Mouse (Mus musculus): ENCODE measurements around the gene Atr.

The Atr gene

GRCm38 (mm10) chr9:95857414-95858026 lies at the start of gene Atr:
Gene Atr (plus strand): TSS chr9:95857597.
- ATAC-seq (ENCODE audit: low TSS enrichment): peak; percentile 86

DNA sequence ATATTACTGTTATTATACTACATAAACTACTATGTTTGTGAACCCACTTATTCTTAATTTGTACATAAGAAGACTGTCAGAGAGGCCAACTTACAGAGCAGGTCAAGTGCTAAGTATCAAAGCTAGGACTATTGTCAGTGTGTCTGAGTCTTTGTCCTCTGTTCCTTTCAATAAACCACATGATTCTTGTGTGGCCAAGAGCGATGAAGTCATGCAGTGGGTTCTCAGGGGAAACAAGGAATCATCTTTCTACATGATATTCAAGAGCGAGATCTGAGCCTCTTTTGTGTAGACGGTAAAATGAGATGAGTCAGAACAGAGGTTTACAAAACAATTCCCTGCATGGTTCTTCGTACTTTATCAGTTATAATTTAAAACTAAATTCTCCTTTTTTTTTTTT lies 47.8 kb upstream of the Atr start:
- 0 out of 2 replicates have a peak, but pooled peaks have one; percentile 41 for ATAC-seq (ENCODE audit: low TSS enrichment)

DNA sequence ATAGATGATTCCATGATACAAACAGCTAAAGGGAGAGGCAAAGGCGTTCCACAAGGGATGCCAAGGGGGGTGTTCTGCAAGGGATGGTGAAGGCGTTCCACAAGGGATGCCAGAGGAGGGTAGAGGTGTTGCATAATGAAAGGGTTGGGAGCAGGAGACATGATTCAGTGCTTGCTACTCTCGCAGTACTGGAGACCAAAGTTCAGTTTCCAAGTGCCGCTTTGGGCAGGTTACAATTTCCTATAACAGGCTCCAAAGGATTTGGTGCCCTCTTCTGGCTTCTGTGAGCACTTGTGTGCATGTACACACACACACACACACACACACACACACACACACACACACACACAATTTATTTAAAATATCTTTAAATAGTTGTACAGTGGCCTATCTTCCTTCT lies 45.6 kb upstream of the Atr start:
- no peak for ATAC-seq (ENCODE audit: low TSS enrichment)

GRCm38 (mm10) chr9:95813721-95814531 lies 43.5 kb upstream of the Atr start:
- no peak for ATAC-seq (ENCODE audit: low TSS enrichment)

GRCm38 (mm10) chr9:95815015-95815673 lies 42.3 kb upstream of the Atr start:
- peak; percentile 34; the same call in 1 of the 2 replicates for ATAC-seq (ENCODE audit: low TSS enrichment)

- ATAC-seq (ENCODE audit: low TSS enrichment): no peak
Observed at GRCm38 (mm10) chr9:95815706-95816105, 41.7 kb upstream of the Atr start.

DNA sequence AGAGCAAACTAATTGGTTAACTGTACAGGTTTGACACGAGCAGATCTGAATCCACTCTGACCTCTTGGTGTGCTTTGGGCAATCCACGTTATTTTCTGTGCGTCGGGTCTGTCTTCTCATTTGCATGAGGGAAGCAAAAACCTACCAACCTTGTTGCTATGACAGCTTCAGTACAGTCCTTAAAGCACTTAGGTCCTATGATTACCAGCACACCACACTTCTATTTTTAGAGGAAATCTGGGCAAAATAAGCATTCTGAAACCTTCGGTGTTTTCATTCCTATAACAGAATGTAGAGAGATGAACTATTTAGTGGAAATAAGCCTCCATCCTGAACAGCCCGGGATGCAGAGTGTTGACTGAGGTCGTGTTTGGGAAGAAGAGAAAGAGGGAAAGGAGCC lies 34.9 kb upstream of the Atr start:
- peak; percentile 72 for ATAC-seq (ENCODE audit: low TSS enrichment)

DNA sequence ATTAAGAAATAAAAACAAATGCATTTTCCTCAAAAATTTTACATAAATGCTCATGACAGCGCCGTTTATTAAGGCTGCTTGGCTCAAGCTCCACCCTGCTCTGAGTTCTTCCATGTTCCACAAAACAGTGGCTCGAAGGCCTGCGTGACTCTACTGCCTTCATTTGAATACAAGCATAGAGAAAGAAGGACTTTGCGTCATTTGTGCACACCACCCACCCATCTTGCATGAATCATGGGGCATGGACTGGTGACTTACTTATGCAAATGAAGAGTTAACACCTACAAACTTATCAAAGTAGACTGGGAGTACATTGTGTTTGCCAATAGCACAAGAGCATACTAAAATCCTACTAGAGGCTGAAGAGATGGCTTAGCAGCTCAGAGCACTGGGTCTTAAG lies 29.8 kb upstream of the Atr start:
- peak; percentile 88 for ATAC-seq (ENCODE audit: low TSS enrichment)

GRCm38 (mm10) chr9:95832758-95833157 lies 24.6 kb upstream of the Atr start:
- ATAC-seq (ENCODE audit: low TSS enrichment): no peak

DNA sequence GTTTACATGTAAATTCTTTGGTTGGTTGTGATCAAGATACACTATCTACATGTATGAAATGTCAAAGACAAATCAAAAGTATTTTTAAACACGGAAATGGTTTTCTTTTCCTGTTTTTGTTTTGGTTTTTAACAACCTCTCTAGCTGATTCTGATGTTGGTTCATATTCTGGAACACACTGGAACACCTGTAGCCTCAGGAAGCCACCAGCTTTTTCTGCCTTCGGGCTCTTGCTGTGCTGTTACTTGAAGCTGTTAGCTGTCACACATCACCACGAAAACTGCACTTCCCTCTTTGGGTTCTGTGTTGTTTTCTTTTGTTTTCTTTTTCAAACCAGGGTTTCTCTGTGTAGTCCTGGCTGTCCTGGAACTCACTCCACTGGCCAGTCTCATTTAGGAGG lies 22.6 kb upstream of the Atr start:
- ATAC-seq (ENCODE audit: low TSS enrichment): no peak

GRCm38 (mm10) chr9:95835741-95836140 lies 21.7 kb upstream of the Atr start:
- no peak for ATAC-seq (ENCODE audit: low TSS enrichment)

DNA sequence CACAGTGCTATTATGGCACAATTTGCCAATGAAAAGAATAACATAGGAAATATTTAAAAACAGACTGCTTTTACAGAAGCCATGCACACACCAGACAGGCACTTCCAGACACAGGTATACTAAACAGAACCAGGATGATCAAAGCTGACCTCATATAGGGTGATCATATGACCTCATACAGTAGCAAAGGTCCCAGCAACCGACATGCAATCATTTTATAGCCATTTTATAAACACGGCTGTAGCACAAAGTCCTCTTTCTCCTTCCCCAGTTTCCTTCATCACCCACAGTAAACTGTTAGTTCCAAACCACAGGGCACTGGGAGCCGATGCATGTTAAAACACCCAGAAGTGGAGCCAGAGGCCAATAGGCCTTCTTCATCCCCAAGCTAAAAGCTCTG lies 18.0 kb upstream of the Atr start:
- no peak for ATAC-seq (ENCODE audit: low TSS enrichment)

DNA sequence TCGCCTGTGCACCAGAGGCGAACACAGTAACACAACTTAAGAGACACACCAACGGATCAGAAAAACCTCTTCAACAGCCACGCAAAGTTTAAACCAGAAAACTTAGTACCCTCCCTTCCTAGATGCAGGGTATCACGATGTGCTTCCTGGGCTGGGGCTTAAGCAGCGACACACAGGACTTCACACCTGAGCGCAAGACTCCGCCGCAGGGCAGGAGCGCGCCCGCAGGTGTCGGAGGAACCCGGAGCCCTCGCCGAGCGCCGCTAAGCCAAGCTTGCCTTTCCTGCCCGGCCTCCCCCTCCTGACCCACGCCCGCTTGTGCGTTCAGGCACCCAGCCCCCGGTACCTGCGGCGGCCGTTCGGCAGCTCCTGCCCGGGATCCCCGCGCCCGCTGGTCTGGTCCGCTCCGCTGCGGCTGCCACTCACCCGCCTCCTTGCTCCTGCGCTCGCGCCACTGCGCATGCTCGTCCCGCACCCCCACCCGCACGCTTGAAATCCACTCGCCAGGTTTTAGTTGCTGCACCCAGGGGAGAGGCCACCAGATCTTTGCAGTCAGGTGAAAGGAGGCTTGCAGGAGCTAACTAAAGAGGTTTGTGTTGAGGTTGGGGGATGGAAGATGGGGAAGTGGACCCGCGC lies 12.5 kb upstream of the Atr start, which contains the start of gene Pls1:
Gene Pls1, minus strand, starts transcription at position 487 of the 636 bp plus-strand sequence.
- peak; percentile 98 for ATAC-seq (ENCODE audit: low TSS enrichment)

- no peak for ATAC-seq (ENCODE audit: low TSS enrichment)
Observed at GRCm38 (mm10) chr9:95845711-95846110, 11.7 kb upstream of the Atr start.

DNA sequence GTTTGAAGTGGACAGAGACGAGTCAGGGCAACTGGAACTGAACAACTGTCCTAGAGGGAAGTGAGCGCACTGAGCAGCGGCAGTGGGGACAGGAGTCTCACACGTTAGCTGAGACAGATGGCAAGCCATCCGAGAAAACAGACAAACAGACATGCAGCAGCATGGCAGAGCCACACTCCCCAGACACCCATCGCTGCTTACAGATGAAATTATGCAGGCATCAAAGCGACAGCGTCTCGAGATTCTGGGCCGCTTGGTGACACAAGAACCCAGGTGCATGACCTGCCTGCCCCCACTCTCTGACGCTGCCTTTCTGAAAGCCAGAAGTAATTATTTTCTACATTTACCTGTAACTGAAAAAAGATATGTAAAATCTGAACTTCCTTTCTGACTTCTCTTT lies 5.7 kb upstream of the Atr start:
- no peak for ATAC-seq (ENCODE audit: low TSS enrichment)

GRCm38 (mm10) chr9:95852896-95853295 lies 4.5 kb upstream of the Atr start:
- peak; percentile 62 for ATAC-seq (ENCODE audit: low TSS enrichment)

GRCm38 (mm10) chr9:95854891-95855290 lies 2.5 kb upstream of the Atr start:
- no peak for ATAC-seq (ENCODE audit: low TSS enrichment)

DNA sequence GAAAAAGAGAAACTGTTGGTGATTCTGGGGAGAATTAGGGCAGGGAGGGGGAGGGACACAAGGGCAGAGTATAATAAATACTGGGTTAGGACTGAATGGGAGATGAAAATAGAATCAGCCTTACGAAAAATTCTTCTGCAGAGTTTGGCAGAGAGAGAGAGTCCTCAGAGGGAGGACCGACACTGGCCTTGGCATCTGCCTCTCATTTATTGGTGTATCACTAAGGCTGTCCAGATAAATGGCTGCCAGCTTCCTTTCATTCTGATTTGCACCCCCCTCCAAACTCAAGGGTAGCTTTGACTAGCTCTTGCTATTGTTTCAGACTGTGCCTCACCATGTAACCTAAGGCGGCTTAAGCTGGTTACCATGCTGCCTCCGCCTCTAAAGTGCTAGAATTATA lies 1.4 kb upstream of the Atr start:
- no peak for ATAC-seq (ENCODE audit: low TSS enrichment)

DNA sequence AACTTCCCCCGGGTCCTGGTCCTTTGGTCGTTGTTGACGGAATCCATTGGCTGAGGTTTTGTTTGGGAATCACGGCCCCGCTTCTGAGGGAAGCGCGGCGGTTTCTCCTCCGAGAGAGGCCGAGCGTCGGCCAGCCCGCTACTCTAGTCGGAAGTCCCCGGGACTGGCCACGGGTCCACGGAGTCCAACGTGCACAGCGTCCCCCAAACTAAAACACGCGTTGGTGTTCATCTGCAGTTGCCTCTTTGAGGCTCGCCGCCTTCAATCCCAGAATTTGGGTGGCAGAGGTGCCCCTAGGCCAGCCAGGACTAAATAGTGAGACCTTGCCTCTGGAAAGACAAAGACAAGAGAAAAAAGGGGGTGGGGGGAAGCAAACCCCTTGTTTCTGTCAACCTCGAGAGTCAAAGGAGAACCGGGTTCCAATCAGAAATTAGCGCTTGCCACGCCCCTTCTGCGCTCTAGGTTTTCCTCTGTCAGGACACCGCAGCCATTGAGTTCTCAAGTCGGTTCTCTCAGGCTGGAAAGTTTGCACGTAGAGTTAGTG lies 702 bp downstream of the Atr start:
- ATAC-seq (ENCODE audit: low TSS enrichment): peak; percentile 32

- no peak for ATAC-seq (ENCODE audit: low TSS enrichment)
Observed at GRCm38 (mm10) chr9:95878246-95878645, 20.8 kb downstream of the Atr start.

DNA sequence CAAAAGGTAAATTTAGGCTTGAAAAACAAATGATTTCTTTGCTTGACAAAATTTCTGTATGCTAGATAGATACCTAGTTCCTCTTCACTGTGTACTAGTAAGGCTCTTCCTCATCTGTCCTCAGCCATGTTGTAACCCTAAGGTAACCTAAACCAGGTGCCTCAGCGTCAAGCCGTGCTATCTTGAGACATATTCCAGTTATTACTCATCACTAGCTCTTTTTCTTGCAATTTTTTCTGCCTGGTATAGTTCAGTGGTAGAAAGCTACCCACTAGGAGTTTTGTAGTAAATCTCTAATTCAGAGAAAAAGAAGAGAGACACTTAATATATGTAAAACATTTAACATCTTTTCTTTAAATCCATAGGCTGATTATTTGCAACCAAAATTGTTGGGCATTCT lies 25.4 kb downstream of the Atr start:
- no peak for ATAC-seq (ENCODE audit: low TSS enrichment)

GRCm38 (mm10) chr9:95897392-95897791 lies 40.0 kb downstream of the Atr start:
- no peak for ATAC-seq (ENCODE audit: low TSS enrichment)

Data from frontal cortex, adult (tissue).